Mouse (Mus musculus): ENCODE data around the gene Pakap.

DNA sequence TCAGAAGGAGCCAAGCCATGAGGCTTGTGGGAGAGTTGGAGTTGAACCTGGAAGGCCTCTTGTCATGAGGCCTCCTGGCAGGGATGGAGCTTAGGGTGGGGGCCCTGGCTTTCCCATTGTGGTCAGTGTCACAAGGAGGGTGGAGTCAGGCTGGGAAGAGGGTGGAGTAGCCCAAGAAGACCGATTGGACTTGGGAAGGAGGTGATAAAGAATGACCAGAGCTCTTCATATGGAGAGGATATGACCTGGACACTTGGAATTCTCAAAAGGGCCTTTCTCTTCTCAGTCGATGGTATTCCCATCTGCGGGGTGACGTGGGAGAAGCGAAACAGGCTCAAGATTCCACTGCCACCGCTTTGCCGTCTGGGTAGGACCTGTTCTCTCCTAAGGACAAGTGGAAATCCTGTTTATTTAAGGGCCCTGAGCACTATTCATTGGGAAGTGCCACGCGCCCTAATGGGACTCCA is 111.0 kb downstream of the Pakap start:
- TF ChIP-seq CTCF (IDR thresholded peaks at IDR 0.05; ENCODE audit: insufficient read depth, low read depth, low read length) (no peak), POLR2A (IDR thresholded peaks at IDR 0.05; ENCODE audit: insufficient read depth, low read depth, low read length) (no peak)
